Mouse (Mus musculus) megakaryocyte, embryonic 14.5 days (primary cell): Measurements from ENCODE around the gene Anxa7.

Source experiments
- FLI1 ChIP-seq: IDR thresholded peaks from 2 replicates; pipeline ENCODE4 v1.6.1; 2012; ENCODE audit warnings: low read length, inconsistent platforms, mixed read lengths
- GATA1 ChIP-seq: IDR thresholded peaks from 3 replicates; pipeline ENCODE4 v1.6.1; 2012; ENCODE audit warnings: mixed read lengths, low read length, inconsistent platforms, borderline replicate concordance

- no peak for TF ChIP-seq FLI1
- TF ChIP-seq GATA1 = no peak
These were observed 28.6 kb downstream of the Anxa7 start for GRCm38 (mm10) chr14:20451302-20451701.
